Mouse (Mus musculus) myocyte (in vitro differentiated cells): Measurements from ENCODE around the gene Grid2.

Experiments used
- MAX ChIP-seq: IDR thresholded peaks from one replicate; pipeline ENCODE4 v1.6.1; 2011; ENCODE audit warnings: low read depth, mild to moderate bottlenecking, control low read depth
- MYOD1 ChIP-seq, 3 experiments: IDR thresholded peaks; one replicate each; pipeline ENCODE4 v1.6.1; 2011; ENCODE audit warnings: control low read depth in 2 of 3, low read depth in 2 of 3, mild to moderate bottlenecking in 2 of 3, moderate library complexity in 1 of 3; ENCODE audit not compliant: insufficient read length in 2 of 3, control insufficient read depth in 1 of 3
- POLR2A ChIP-seq: IDR thresholded peaks from one replicate; pipeline ENCODE4 v1.6.1; 2011; ENCODE audit warnings: low read depth, mild to moderate bottlenecking, control low read depth, moderate library complexity; ENCODE audit not compliant: insufficient read length
- USF1 ChIP-seq: IDR thresholded peaks from one replicate; pipeline ENCODE4 v1.6.1; 2011; ENCODE audit warnings: low read depth, mild to moderate bottlenecking, control low read depth, moderate library complexity

- TF ChIP-seq POLR2A (no peak), MAX (no peak), MYOD1 (IDR thresholded peaks at IDR 0.05; ENCODE audit: control insufficient read depth in 1 of 3, insufficient read length in 2 of 3, low read depth in 2 of 3) (no peak), USF1 (no peak)
Observed at GRCm38 (mm10) chr6:64398413-64399098, 1142.9 kb downstream of the Grid2 start.
